In genomic region chr11:80080826-80081728, GRCm38 (mm10) we compare ENCODE assay signal across 8 mouse cellular contexts. TPM values are rescaled to one million over a fixed set of nuclear protein-coding genes. Genes with fewer than 3 reads are reported as not detected.
DNase-seq lines count a peak whose midpoint lies in the region; ATAC-seq and TF ChIP-seq lines count a peak whose summit lies in the region.

Gene Crlf3 (minus strand): TSS chr11:80080991.

- H3K27ac ChIP-seq in brown adipose tissue, adult 24 weeks (replicated peaks; ENCODE audit: low read depth, low read length) = peak within 1 kb of the TSS; percentile 77
- peak within 1 kb of the TSS; percentile 99 for H3K27ac ChIP-seq in heart, embryonic 15.5 days
- peak within 1 kb of the TSS; percentile 97 for H3K27ac ChIP-seq in liver, embryonic 14.5 days
- peak within 1 kb of the TSS; percentile 87 for H3K27ac ChIP-seq in neural tube, embryonic 11.5 days (ENCODE audit: low read depth, low read length)
- H3K27ac ChIP-seq in stomach, postnatal 0 days (replicated peaks) = peak within 1 kb of the TSS; percentile 96

- no peaks in the 10 kb centered on the region for H3K36me3 ChIP-seq in heart, embryonic 15.5 days
- H3K36me3 ChIP-seq in liver, embryonic 14.5 days (replicated peaks; ENCODE audit: control insufficient read depth, insufficient read depth, low read depth) = peaks cover 19% of the 10 kb centered on the region
- no peaks in the 10 kb centered on the region for H3K36me3 ChIP-seq in neural tube, embryonic 11.5 days (ENCODE audit: control insufficient read depth, insufficient read depth, low read length)
- no peaks in the 10 kb centered on the region for H3K36me3 ChIP-seq in stomach, postnatal 0 days (ENCODE audit: control insufficient read depth, insufficient read depth, low read length)

- H3K27me3 ChIP-seq in heart, embryonic 15.5 days = no peaks in the 10 kb centered on the region
- no peaks in the 10 kb centered on the region for H3K27me3 ChIP-seq in liver, embryonic 14.5 days (ENCODE audit: control insufficient read depth, insufficient read depth, low read length)
- H3K27me3 ChIP-seq in neural tube, embryonic 11.5 days (ENCODE audit: control insufficient read depth, insufficient read depth, low read length) = no peaks in the 10 kb centered on the region
- H3K27me3 ChIP-seq in stomach, postnatal 0 days (ENCODE audit: control insufficient read depth, insufficient read depth, low read length) = no peaks in the 10 kb centered on the region

- no peak for TF ChIP-seq CTCF in liver, embryonic 14.5 days (IDR thresholded peaks at IDR 0.05; ENCODE audit: low read depth)
- peak; percentile 57 for TF ChIP-seq CTCF in stomach, postnatal 0 days (IDR thresholded peaks at IDR 0.05; ENCODE audit: low read depth)

- peaks cover 5% of the 10 kb centered on the region for H3K4me1 ChIP-seq in brown adipose tissue, adult 24 weeks (ENCODE audit: control insufficient read depth, insufficient read depth, insufficient read length, low read length)
- peaks cover 20% of the 10 kb centered on the region for H3K4me1 ChIP-seq in heart, embryonic 15.5 days (replicated peaks)
- peaks cover 26 to 28% of the 10 kb centered on the region in 2 experiments for H3K4me1 ChIP-seq in liver, embryonic 14.5 days (replicated peaks; ENCODE audit: control insufficient read depth in 2 of 2, insufficient read depth in 2 of 2, low read length in 1 of 2)
- peaks cover 5% of the 10 kb centered on the region; the same call in 1 of the 2 replicates for H3K4me1 ChIP-seq in neural tube, embryonic 11.5 days (ENCODE audit: control insufficient read depth, insufficient read depth, low read length)
- no peaks in the 10 kb centered on the region for H3K4me1 ChIP-seq in stomach, postnatal 0 days (replicated peaks; ENCODE audit: control insufficient read depth, insufficient read depth)

- H3K9ac ChIP-seq in heart, embryonic 15.5 days = peak within 1 kb of the TSS; percentile 99
- H3K9ac ChIP-seq in liver, embryonic 14.5 days (replicated peaks) = peak within 1 kb of the TSS; percentile 97
- peak within 1 kb of the TSS; percentile 98 for H3K9ac ChIP-seq in neural tube, embryonic 11.5 days (ENCODE audit: low read length)
- peak within 1 kb of the TSS; percentile 95 for H3K9ac ChIP-seq in stomach, postnatal 0 days (ENCODE audit: low read length)

- peak; percentile 96 for ATAC-seq in heart, embryonic 15.5 days (replicated peaks; ENCODE audit: insufficient number of reproducible peaks, insufficient read depth, low FRiP score, low read depth)
- peak; percentile 93 for ATAC-seq in liver, embryonic 14.5 days (ENCODE audit: insufficient read depth)
- ATAC-seq in neural tube, embryonic 11.5 days (ENCODE audit: insufficient read depth, low FRiP score, low TSS enrichment) = peak; percentile 92
- ATAC-seq in stomach, postnatal 0 days (ENCODE audit: low FRiP score, low TSS enrichment) = peak; percentile 95

- WGBS in heart, embryonic 15.5 days = 2% methylated on average over 54 of the region's 55 CpGs
- 1% methylated on average over 55 of the region's 55 CpGs for WGBS in liver, embryonic 14.5 days (ENCODE audit: insufficient replicate concordance)
- 9% methylated on average over 53 of the region's 55 CpGs for WGBS in neural tube, embryonic 11.5 days
- WGBS in stomach, postnatal 0 days = under 1% methylated on average over 55 of the region's 55 CpGs

- peak within 1 kb of the TSS; percentile 68 for H3K4me2 ChIP-seq in heart, embryonic 15.5 days
- H3K4me2 ChIP-seq in liver, embryonic 14.5 days (ENCODE audit: low read depth) = peak within 1 kb of the TSS; percentile 86
- peak within 1 kb of the TSS; percentile 77 for H3K4me2 ChIP-seq in neural tube, embryonic 11.5 days (ENCODE audit: low read depth)
- H3K4me2 ChIP-seq in stomach, postnatal 0 days (replicated peaks; ENCODE audit: low read depth) = peak within 1 kb of the TSS; percentile 75

- peak; percentile 96 for DNase-seq in CD4-positive, CD25-positive, alpha-beta regulatory T cell, adult 2 months (ENCODE audit: low read depth, low spot score)
- peak; percentile 47 for DNase-seq in fibroblast of lung, adult 2 months (ENCODE audit: low read depth)
- DNase-seq in kidney, postnatal 25 days = peak; percentile 96 to 97
- peak; percentile 92 to 95 (median 94) for DNase-seq in liver, embryonic 14.5 days (ENCODE audit: low read depth in 3 of 3, low spot score in 3 of 3)
- peak; percentile 95 for DNase-seq in neural tube, embryonic 11.5 days (ENCODE audit: low spot score)
- peak; percentile 95 for DNase-seq in stomach, postnatal 0 days (ENCODE audit: low spot score)

- peak within 1 kb of the TSS; percentile 95 for H3K4me3 ChIP-seq in brown adipose tissue, adult 24 weeks (ENCODE audit: insufficient read depth, low read depth, low read length)
- peak within 1 kb of the TSS; percentile 100 for H3K4me3 ChIP-seq in heart, embryonic 15.5 days
- peak within 1 kb of the TSS; percentile 89 to 99 for H3K4me3 ChIP-seq in liver, embryonic 14.5 days (ENCODE audit: insufficient read depth in 1 of 2, low read depth in 2 of 2, low read length in 2 of 2)
- peak within 1 kb of the TSS; percentile 86 for H3K4me3 ChIP-seq in neural tube, embryonic 11.5 days (ENCODE audit: low read depth, low read length)
- H3K4me3 ChIP-seq in stomach, postnatal 0 days (ENCODE audit: low read depth, low read length) = peak within 1 kb of the TSS; percentile 93

- peak; percentile 87; the same call in 1 of the 2 replicates for TF ChIP-seq EP300 in liver, embryonic 14.5 days (IDR thresholded peaks at IDR 0.05; ENCODE audit: low read depth)
- no peak for TF ChIP-seq EP300 in stomach, postnatal 0 days (optimal IDR thresholded peaks at IDR 0.05)

- H3K9me3 ChIP-seq in heart, embryonic 15.5 days (replicated peaks) = no peaks in the 10 kb centered on the region
- no peaks in the 10 kb centered on the region for H3K9me3 ChIP-seq in liver, embryonic 14.5 days (ENCODE audit: control insufficient read depth, low read length)
- H3K9me3 ChIP-seq in neural tube, embryonic 11.5 days (ENCODE audit: control insufficient read depth, low read length) = no peaks in the 10 kb centered on the region
- no peaks in the 10 kb centered on the region for H3K9me3 ChIP-seq in stomach, postnatal 0 days (ENCODE audit: control insufficient read depth, low read length)

RNA-seq across cellular contexts. Expression of gene Crlf3, which starts in this region (rescaled TPM):
- 10.1 and 10.6 TPM in 2 replicates for polyA plus RNA-seq in brown adipose tissue, adult 24 weeks (2012; ENCODE audit: insufficient read depth, insufficient read length, missing spikeins)
- 29.2 and 37.4 TPM in 2 replicates for polyA plus RNA-seq in heart, embryonic 15.5 days (2015; fragmentation: Nextera tagmentation; extraction: Ambion mirVana)
- 32.4 and 49.4 TPM in 2 replicates for polyA plus RNA-seq in liver, embryonic 14.5 days (2012; rRNA removed)
- 81.1 and 84.2 TPM in 2 replicates for polyA plus RNA-seq in liver, embryonic 14.5 days (2014; fragmentation: Nextera tagmentation; extraction: Ambion mirVana)
- polyA plus RNA-seq in neural tube, embryonic 11.5 days (2014; fragmentation: Nextera tagmentation; extraction: Ambion mirVana) = 34.6 and 39.2 TPM in 2 replicates
- 13.2 and 13.6 TPM in 2 replicates for polyA plus RNA-seq in stomach, postnatal 0 days (2015; fragmentation: Nextera tagmentation; extraction: Ambion mirVana)

Comparison
In these comparisons a context has a peak if more than half of its experiments do, and no peak if none do; other contexts are left out.
1. Peak in every context shown above with its lines: DNase-seq, ATAC-seq, H3K4me3 ChIP-seq and H3K27ac ChIP-seq.